Mouse (Mus musculus) bone marrow, adult 2 months (tissue): ENCODE measurements around the gene Spata4. TPM values are rescaled to one million over a fixed set of nuclear protein-coding genes. Genes with fewer than 3 reads are reported as not detected.

Source experiments
- H3K27ac ChIP-seq: fragments of 200-500 bp; 2 replicates; pipeline ENCODE4 v1.5.1; 2012; ENCODE audit warnings: low read depth, mild to moderate bottlenecking, control low read depth, inconsistent platforms, low read length; ENCODE audit not compliant: control insufficient read depth, poor library complexity, insufficient read depth
- H3K4me1 ChIP-seq: fragments of 200-500 bp; 2 replicates; pipeline ENCODE4 v1.6.1; 2011; ENCODE audit warnings: low read length; ENCODE audit not compliant: control insufficient read depth, insufficient read depth
- H3K4me3 ChIP-seq: fragments of 200-500 bp; replicated peaks from 2 replicates; pipeline ENCODE3; 2011; ENCODE audit warnings: mild to moderate bottlenecking, low read depth, low read length, control low read depth; ENCODE audit not compliant: control insufficient read depth
- CTCF ChIP-seq: fragments of 200-500 bp; IDR thresholded peaks from 2 replicates; pipeline ENCODE4 v1.5.1; 2011; ENCODE audit warnings: low read length, control low read depth; ENCODE audit not compliant: control insufficient read depth, insufficient read depth
- POLR2A ChIP-seq: fragments of 200-500 bp; IDR thresholded peaks from 2 replicates; pipeline ENCODE4 v1.6.1; 2011; ENCODE audit warnings: low read depth, mild to moderate bottlenecking, control low read depth, low read length, borderline replicate concordance; ENCODE audit not compliant: control insufficient read depth
- WGBS: fragments of 180-500 bp; shearing (Covaris S2); methylation state at CpG from one replicate; pipeline ENCODE4 v1.1.7; 2018; 5-methylcytosine and 5-hydroxymethylcytosine counted together
- polyA plus RNA-seq: library from polyadenylated mRNA; stranded (reverse); fragments of >200 nt; gene quantifications from 2 replicates; pipeline ENCODE4 v1.2.4, GENCODE M21; 2011; ENCODE audit warnings: low replicate concordance; ENCODE audit not compliant: missing spikeins, insufficient read depth, insufficient read length

Gene Spata4
- polyA plus RNA-seq = not detected in 2 replicates

GRCm38 (mm10) chr8:54600671-54601251 is at the start of gene Spata4:
Gene Spata4, plus strand, starts transcription at chr8:54600781.
- Histone ChIP-seq H3K4me3 (no peak within 1 kb of the TSS), H3K27ac (no peak within 1 kb of the TSS), H3K4me1 (no peaks in the 10 kb centered on the region)
- 65% methylated on average over 21 of the region's 21 CpGs for WGBS
- no peak for TF ChIP-seq POLR2A
- TF ChIP-seq CTCF = no peak

- no peak for TF ChIP-seq CTCF
- no peak for TF ChIP-seq POLR2A
- no peaks in the 10 kb centered on the region for H3K4me1 ChIP-seq
- H3K27ac ChIP-seq = no peak overlapping the region
- 47% methylated on average over 2 of the region's 2 CpGs for WGBS
- H3K4me3 ChIP-seq = no peak overlapping the region
Observed at GRCm38 (mm10) chr8:54554921-54555320, 45.7 kb upstream of the Spata4 start.

GRCm38 (mm10) chr8:54562137-54562536 is 38.4 kb upstream of the Spata4 start:
- WGBS = 28% methylated on average over 4 of the region's 4 CpGs
- H3K27ac ChIP-seq = no peak overlapping the region

GRCm38 (mm10) chr8:54565181-54565580 is 35.4 kb upstream of the Spata4 start:
- 83% methylated on average over 1 of the region's 1 CpGs for WGBS
- H3K27ac ChIP-seq = no peak overlapping the region
- TF ChIP-seq CTCF = no peak
- TF ChIP-seq POLR2A = no peak
- H3K4me1 ChIP-seq = no peaks in the 10 kb centered on the region; the same call in 1 of the 2 replicates
- no peak overlapping the region for H3K4me3 ChIP-seq

More at GRCm38 (mm10) chr8:54562137-54562536, 38.4 kb upstream of the Spata4 start:
- no peaks in the 10 kb centered on the region; the same call in 1 of the 2 replicates for H3K4me1 ChIP-seq
- TF ChIP-seq CTCF (no peak), POLR2A (no peak)
- H3K4me3 ChIP-seq = no peak overlapping the region

DNA sequence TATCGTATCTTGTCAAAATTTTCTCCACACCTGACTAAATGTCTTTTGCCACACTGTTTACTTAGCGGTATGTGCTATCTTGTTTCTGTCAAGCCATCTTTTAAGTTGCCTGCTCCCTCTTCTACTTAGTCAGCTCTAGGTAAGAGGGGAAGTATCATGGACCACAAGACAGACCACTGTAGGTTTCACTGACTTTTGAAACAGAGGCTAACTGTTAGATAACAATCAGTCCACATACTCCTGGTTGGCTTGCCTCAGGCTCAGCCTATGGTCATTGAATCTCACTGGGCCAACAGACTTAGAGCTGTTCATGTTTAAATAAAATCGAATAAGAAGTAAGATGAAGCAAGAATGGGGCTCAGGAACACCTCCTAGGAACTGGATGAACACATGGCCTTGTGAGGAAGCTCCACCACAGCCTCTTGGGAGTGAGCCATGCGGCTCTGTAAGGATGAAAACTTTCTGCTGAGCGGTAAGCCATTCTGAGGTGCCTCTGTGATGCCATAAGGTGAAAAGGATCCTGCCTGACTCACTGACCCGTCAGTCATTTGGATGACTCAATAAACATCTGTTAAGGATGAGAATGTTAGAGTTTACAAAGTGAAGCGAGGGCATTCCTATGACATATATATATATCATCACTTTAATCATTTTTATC is 34.8 kb upstream of the Spata4 start:
- WGBS = 62% methylated on average over 7 of the region's 7 CpGs
- TF ChIP-seq CTCF (no peak), POLR2A (no peak)
- H3K27ac ChIP-seq = no peak overlapping the region
- no peaks in the 10 kb centered on the region; the same call in 1 of the 2 replicates for H3K4me1 ChIP-seq
- no peak overlapping the region for H3K4me3 ChIP-seq

DNA sequence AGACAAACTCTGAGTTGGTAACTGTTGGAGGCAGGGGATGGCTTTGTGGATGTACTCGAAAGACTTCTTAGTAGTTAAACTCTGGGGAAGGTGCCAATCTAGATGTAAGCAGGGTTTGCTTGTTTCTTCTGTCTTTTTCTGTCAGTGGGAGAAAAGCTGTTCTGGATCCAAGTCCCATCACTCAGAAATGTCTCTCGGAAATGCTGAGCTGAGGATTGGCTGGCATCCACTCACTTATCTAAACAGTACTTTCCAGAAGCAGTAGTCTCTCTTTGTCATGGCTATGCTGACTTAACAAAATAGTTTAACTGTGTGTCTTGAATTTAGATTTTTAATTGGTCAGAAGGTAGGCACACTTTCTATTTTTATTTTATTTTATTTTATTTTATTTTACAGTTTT is 33.4 kb upstream of the Spata4 start:
- H3K4me1 ChIP-seq = no peaks in the 10 kb centered on the region
- 76% methylated on average over 2 of the region's 2 CpGs for WGBS
- H3K4me3 ChIP-seq = no peak overlapping the region
- TF ChIP-seq POLR2A (no peak), CTCF (no peak)
- no peak overlapping the region for H3K27ac ChIP-seq

- H3K4me1 ChIP-seq = no peaks in the 10 kb centered on the region
- 78% methylated on average over 15 of the region's 15 CpGs for WGBS
- TF ChIP-seq CTCF (no peak), POLR2A (no peak)
- H3K4me3 ChIP-seq = no peak overlapping the region
- no peak overlapping the region for H3K27ac ChIP-seq
Observed at GRCm38 (mm10) chr8:54570618-54571609, 29.7 kb upstream of the Spata4 start.

- Histone ChIP-seq H3K4me1 (no peaks in the 10 kb centered on the region), H3K4me3 (no peak overlapping the region), H3K27ac (no peak overlapping the region)
- no peak for TF ChIP-seq POLR2A
- TF ChIP-seq CTCF = no peak
- WGBS = 71% methylated on average over 3 of the region's 3 CpGs
Observed at GRCm38 (mm10) chr8:54581436-54581835, 19.1 kb upstream of the Spata4 start.
